Mouse (Mus musculus) layer of hippocampus, adult 9-10 months (tissue): Measurements from ENCODE around the gene Gpx4.
"Not testable (repeated sequence)": the region's sequence is repeated elsewhere in the genome, so short reads cannot be mapped to it uniquely, and the experiment has no call there.

Experiments
- DNase-seq: peaks from one replicate; pipeline ENCODE4 v3.0.0; 2022; ENCODE audit warnings: low spot score

Gpx4 gene

GRCm38 (mm10) chr10:80023758-80024157, 23.2 kb upstream of the Gpx4 start:
- DNase-seq = no peak

- DNase-seq = no peak
Observed at GRCm38 (mm10) chr10:80024229-80025043, 22.5 kb upstream of the Gpx4 start.

DNA sequence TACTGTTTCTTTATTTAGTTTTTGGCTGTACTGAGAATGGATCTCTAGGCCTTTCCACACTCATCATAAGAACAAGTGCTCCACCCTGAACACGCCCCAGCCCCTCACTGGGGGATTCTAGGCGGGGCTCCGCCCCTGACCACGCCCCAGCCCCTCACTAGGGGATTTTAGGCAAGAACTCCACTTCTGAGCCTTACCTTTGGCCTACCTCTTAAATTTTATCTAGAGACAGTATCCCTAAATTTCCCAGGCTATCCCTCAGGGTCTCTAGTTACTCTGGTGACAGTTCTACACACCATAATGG, 22.0 kb upstream of the Gpx4 start:
- DNase-seq = no peak

DNA sequence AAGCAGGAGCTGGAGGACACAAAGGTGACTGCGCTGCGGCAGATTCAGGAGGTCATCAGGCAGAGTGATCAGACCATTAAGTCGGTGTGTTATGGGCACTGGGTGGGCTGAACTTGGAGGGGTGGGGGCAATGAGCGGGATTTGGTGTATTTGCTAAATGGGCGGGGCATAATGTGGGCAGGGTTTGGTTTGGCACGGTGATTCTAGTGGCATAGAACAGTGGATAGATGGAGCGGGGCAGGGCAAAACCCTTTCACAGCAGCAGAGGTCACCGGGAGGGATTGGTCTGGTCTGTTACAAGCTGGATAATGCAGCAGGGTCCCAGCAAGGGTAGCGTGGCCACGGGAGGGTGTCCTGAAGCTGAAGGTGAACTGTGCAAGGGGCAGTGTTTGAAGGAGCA, 21.5 kb upstream of the Gpx4 start:
- no peak for DNase-seq

DNA sequence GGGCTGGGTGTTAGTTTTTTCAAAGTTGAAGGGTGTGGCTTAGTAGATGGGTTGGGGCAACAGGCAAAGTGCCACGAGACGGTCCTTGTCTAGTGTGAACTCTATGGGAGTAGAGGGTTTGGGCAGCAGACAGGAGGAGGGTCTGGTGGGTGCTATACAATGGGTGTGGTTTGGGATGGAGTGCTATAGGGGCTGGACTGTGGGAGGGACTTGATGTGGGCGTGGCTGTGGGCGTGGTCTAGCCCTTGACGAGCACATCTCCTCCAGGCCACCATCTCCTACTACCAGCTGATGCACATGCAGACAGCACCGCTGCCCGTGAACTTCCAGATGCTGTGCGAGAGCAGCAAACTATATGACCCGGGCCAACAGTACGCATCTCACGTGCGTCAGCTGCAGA, 21.1 kb upstream of the Gpx4 start:
- DNase-seq = no peak

DNA sequence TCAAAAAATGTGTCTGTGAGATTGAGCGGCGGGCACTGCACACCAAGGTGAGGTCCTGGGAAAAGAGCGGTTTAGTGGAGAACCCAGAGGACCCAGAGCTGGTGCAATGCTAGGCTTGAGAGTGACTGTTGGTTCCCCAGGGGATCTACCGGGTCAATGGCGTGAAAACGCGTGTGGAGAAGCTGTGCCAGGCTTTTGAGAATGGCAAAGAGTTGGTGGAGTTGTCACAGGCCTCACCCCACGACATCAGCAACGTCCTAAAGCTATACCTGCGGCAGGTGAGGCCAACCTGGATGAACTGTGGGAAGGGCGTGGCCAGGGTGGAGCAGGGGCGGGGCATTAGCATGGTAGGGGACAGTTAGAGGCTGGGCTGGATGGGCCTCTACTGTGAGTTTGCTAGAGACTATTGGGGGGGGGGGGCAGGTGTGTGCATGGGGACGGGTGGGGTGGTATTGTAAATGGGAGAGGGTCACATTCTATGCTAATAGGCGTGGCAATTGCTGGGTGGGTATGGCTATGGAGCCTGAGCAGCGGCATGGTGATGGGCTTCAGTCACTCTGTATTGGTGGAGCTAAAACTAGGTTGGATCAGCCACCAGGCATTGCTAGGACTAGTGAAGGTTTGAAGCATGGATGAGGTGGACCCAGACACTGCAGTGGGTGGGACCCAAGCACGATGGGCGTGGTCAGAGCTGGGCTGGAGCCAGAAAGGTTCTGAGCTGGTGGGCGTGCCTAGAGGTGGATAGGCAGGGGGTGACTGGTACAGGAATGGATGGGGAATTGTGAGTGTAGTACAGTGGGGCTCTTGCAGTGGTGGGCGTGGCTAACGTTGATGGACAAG, 19.1 kb upstream of the Gpx4 start:
- no peak for DNase-seq

GRCm38 (mm10) chr10:80028521-80028846, 18.5 kb upstream of the Gpx4 start:
- DNase-seq = no peak

DNA sequence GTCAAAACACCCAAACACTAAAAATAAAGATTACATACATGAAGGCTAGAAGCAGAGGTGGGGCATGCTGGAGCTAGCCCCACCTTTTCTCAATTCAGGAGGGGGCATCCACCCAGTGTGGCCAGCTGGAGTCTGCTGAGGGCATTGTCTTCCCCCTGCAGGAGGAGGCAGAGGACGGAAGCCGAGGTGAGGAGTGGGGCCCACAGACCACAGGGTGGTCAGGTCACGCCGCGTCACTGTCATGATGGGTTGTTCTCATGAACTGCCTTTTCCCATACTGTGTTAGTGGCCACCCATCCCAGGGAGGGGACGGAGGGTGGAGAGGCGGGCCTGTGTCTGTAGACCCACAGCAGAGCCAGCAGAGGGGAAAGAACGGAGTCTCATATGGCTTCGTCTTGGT, 16.8 kb upstream of the Gpx4 start:
- no peak for DNase-seq

- no peak for DNase-seq
Observed at GRCm38 (mm10) chr10:80030736-80031135, 16.2 kb upstream of the Gpx4 start.

DNA sequence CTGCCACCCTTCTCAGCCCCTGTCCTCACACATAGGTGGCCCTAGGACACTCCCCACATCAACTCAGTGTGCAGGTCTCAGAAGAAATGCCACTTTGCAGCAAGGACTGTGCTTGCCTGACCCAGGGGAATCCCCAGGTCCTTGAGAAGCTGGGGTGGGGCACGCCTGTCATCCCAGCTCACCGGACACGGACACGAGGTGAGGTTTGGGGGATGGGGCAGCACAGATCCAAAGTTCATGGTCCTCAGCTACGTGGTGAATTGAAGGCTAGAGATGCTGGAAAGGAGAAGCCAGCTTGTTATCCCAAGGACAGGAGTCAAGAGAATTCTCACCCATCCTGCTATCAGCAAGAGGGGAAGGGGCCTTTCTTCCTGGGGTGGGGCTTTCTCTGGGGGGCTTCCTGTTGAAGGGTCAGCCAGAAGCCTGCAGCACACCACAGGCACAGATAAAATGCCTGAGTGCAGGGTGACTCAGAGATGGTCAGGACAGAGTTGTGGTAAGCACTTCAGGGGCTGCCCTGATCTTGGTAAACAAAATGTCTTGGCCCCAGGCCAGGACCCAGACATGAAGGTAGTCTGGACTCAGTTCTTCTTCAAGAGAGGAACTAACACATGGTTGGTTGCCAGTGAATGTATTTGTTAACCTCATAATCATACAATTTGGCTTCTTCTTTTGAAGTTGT, 14.0 kb upstream of the Gpx4 start:
- DNase-seq = no peak

- DNase-seq = no peak
Observed at GRCm38 (mm10) chr10:80033511-80034391, 13.2 kb upstream of the Gpx4 start.

GRCm38 (mm10) chr10:80035148-80035547, 11.8 kb upstream of the Gpx4 start:
- DNase-seq = no peak

DNA sequence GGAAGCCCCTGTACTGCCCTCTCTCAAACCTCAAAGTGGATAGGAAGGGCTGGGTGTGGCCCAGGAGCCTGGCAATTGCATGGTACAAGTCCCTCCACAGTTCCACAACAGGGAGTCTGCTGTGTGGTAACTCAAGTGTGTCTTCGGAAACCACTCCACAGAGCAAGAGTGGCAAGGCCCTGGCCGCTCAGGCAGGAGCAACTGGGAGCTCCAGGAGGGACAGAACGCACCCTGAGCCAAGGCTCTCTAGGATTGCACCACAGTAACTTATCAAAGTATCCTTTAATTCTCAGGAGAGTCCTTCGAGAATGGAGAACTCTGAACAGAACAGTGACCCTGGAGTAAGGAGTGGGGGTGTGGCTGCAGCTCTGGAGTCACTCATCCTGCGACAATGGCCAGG, 11.3 kb upstream of the Gpx4 start:
- no peak for DNase-seq

GRCm38 (mm10) chr10:80036832-80037231, 10.1 kb upstream of the Gpx4 start:
- no peak for DNase-seq

DNA sequence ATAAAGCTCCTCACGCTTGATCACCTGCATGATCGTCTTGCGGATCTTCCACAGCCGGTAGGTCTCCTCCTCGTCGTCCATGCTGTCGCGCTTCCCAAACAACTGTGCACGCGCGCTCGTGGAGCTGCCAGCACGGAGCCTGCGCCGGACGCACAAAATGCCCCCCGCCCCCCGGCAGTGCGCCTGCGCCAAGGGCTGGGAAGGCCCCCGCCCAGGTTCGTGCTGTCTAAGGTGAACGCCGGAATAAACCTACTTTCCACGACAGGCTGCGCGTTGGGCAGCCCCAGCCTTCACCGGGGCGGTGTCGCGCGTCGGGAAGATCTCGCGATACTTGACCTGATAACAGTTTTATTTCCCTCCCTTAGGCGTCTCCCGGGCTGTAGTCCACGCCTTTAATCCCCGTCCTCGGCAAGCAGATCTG, 7.4 kb upstream of the Gpx4 start, which contains the start of gene Polr2e:
Polr2e (minus strand) TSS at position 237 of the 421 bp plus-strand sequence.
- DNase-seq = peak; percentile 96

DNA sequence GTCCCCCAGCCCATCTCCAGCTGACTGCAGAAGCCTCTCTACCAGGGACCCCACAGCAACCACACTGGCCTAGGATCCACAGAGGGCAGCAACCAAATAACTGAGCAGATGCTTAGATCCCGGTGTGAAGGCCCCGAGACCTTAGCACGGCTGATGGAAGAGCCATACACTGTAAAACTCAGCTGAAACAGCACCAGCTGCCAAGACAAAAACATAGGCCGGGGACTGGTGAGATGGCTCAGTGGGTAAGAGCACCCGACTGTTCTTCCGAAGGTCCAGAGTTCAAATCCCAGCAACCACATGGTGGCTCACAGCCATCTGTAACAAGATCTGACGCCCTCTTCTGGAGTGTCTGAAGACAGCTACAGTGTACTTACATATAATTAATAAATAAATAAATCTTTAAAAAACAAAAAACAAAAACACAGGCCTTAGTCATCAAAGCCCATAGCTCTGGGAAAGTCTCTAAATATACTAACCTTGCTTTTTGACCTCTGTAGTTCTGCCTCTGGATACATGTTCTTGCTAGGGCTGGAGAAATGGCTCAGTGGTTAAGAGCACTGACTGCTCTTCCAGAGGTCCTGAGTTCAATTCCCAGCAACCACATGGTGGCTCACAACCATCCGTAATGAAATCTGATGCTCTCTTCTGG, 5.4 kb upstream of the Gpx4 start:
- DNase-seq = not testable (repeated sequence)

DNA sequence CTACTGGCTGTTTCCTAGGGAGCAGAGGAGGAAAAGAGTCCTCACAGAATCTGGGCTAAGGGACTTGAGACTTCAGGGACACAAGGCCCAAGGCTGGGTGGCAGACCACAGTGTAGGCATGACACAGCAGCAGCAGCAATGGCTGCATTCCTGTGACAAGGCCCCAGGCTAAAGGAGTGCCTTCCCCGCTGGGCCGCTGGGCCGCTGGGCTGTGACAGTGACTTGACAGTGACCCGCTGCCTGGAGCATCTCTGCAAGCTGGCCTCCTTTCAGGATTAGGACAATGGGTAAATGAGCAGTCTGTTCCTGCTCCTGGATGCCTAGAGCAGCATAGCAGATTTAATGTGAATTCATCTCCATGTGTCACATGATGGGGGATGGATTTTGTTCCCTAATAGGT, 2.9 kb upstream of the Gpx4 start:
- no peak for DNase-seq

- not testable (repeated sequence) for DNase-seq
Observed at GRCm38 (mm10) chr10:80045364-80045763, 1.6 kb upstream of the Gpx4 start.

DNA sequence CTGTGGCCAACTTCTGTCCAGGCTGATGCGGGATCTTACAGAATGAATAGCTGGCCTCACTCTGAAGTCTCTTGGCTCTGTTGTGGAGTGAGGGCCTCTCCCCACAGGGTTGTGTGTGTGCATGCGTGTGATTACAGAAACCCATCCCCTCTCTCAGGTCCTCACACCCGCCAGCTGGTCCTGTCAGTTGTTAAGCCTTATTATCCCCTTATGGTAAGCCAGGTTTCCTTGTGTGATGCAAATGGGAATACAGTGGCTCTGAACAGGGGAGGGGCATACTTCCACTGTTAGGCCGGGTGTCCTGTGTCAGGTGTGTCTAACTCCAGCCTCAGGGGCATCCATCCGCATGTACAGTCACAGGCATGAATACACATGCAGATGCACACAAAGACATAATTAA, 1.2 kb upstream of the Gpx4 start:
- no peak for DNase-seq

DNA sequence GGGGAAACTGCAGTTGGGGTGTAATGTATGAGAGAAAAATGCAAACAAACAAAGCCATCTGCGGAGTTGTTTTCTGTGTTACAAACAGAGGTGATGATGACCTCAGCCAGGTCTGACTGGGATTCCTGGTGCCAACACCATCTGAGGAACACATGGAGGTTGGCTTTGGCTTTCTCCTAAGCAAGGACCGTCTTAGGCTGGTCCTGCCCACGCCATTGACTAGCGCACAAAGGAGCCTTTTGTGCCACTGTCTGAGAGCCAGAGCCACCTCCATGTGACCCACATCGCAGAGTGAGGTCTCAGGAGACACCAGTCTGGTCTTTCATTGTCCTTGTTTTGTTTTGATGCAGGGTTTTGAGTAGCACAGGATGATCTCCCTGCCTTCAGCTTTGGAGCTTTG, 1.4 kb downstream of the Gpx4 start:
- DNase-seq = no peak

GRCm38 (mm10) chr10:80048834-80049233, 1.9 kb downstream of the Gpx4 start:
- no peak for DNase-seq
